Mouse (Mus musculus): ENCODE results near the gene Pigv. TPM values are rescaled to one million over a fixed set of nuclear protein-coding genes. Genes with fewer than 3 reads are reported as not detected.

Pigv gene
- total and polyA plus RNA-seq, 3 experiments = 7.9 to 12.0 TPM; not detected in 1

DNA sequence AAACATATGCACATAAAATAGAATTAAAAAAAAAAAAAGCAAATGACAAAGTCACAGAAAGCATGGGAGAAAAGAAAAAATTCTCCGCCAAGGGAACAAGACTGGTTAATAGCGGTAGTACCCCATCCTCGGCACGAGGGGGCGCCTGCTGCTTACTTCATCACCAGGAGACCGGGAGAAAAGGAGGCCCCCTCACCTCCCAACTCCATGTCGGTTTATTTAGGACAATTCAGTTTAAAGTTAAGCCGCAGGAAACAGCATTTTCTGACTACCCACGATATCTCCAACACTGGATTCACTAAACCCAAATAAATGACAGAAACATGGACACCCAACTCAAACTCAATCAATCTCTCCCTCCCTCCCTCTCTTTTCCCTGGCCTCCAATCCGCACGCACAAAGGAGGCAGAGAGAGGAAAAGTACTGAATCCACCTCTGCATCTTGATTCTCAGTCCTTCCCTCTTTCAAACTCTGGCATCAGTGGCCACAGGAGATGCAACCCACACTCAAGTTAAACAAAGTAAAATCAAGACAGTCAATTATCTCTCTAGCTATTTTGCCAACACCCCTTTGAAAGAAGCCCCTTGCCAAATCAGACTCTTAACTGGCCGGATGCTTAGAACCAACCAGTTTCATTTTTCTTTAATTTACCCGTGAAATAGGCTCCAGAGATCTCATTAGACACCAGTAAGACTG, 1.1 kb downstream of the Pigv start:
- Histone ChIP-seq H3K4me1 (ENCODE audit: control insufficient read depth in 1 of 2, insufficient read depth in 2 of 2, low read length in 2 of 2) (peaks cover 5 to 36% of the 10 kb centered on the region in 2 experiments), H3K9me3 (replicated peaks; ENCODE audit: insufficient read depth, low read length) (no peaks in the 10 kb centered on the region)
- peak; percentile 92 for DNase-seq (ENCODE audit: low read depth, low spot score)
- no peak for TF ChIP-seq POLR2A (IDR thresholded peaks at IDR 0.05; ENCODE audit: control insufficient read depth in 1 of 2, insufficient read depth in 1 of 2, low read depth in 1 of 2, low read length in 2 of 2, poor library complexity in 1 of 2)
- no peak for TF ChIP-seq GATA1 (IDR thresholded peaks at IDR 0.05; ENCODE audit: low read depth, low read length)
- 0 out of 2 replicates have a peak, but pooled peaks have one; percentile 23 for TF ChIP-seq MYB (IDR thresholded peaks at IDR 0.05; ENCODE audit: low read depth, low read length)
- peak; percentile 15; the same call in 1 of the 2 replicates for TF ChIP-seq ETS1 (IDR thresholded peaks at IDR 0.05; ENCODE audit: low read depth, low read length)
- TF ChIP-seq JUND (IDR thresholded peaks at IDR 0.05; ENCODE audit: low read depth, low read length) = 0 out of 2 replicates have a peak, but pooled peaks have one; percentile 45
- no peak for TF ChIP-seq MEF2A (IDR thresholded peaks at IDR 0.05; ENCODE audit: extremely low read depth, insufficient replicate concordance, low read depth, low read length, poor library complexity, severe bottlenecking)
- TF ChIP-seq TBP (IDR thresholded peaks at IDR 0.05; ENCODE audit: low read depth, low read length) = no peak
- TF ChIP-seq NRF1 (IDR thresholded peaks at IDR 0.05; ENCODE audit: insufficient read depth, low read depth, low read length, poor library complexity, severe bottlenecking) = no peak
- no peak for TF ChIP-seq USF2 (IDR thresholded peaks at IDR 0.05; ENCODE audit: borderline replicate concordance in 1 of 2, insufficient read depth in 1 of 2, low read depth in 1 of 2, low read length in 2 of 2)
- no peak for TF ChIP-seq ZKSCAN1 (IDR thresholded peaks at IDR 0.05; ENCODE audit: low read depth, low read length)
- no peak; the same call in 1 of the 2 replicates for TF ChIP-seq KAT2A (conservative IDR thresholded peaks at IDR 0.05; ENCODE audit: low read depth, low read length)
- TF ChIP-seq NELFE (IDR thresholded peaks at IDR 0.05; ENCODE audit: low read depth, low read length) = peak; percentile 48; the same call in 1 of the 2 replicates
- peak; percentile 78 for TF ChIP-seq MAZ (IDR thresholded peaks at IDR 0.05; ENCODE audit: low read depth, low read length)
- no peak for TF ChIP-seq MAFK (IDR thresholded peaks at IDR 0.05; ENCODE audit: borderline replicate concordance, low read depth, low read length)
- peak; percentile 34; the same call in 1 of the 2 replicates for TF ChIP-seq MAX (IDR thresholded peaks at IDR 0.05; ENCODE audit: low read length)
- TF ChIP-seq RCOR1 (IDR thresholded peaks at IDR 0.05; ENCODE audit: low read depth, low read length) = peak; percentile 68
- TF ChIP-seq POLR2AphosphoS5 (IDR thresholded peaks at IDR 0.05; ENCODE audit: borderline replicate concordance, low read depth, low read length) = no peak
- TF ChIP-seq ELF1 (IDR thresholded peaks at IDR 0.05; ENCODE audit: low read depth, low read length) = no peak
- no peak for TF ChIP-seq UBTF (IDR thresholded peaks at IDR 0.05; ENCODE audit: borderline replicate concordance, insufficient read depth, low read depth, low read length)
- peak; percentile 64 to 93 (median 91) for TF ChIP-seq CTCF (IDR thresholded peaks at IDR 0.05 in 2 of 3, conservative IDR thresholded peaks at IDR 0.05 in 1 of 3; ENCODE audit: control insufficient read depth in 1 of 3, insufficient read depth in 1 of 3, low read depth in 2 of 3, low read length in 3 of 3, poor library complexity in 1 of 3, severe bottlenecking in 1 of 3)
- 0 out of 2 replicates have a peak, but pooled peaks have one; percentile 44 for TF ChIP-seq ZMIZ1 (IDR thresholded peaks at IDR 0.05; ENCODE audit: low read depth, low read length)
- TF ChIP-seq CHD2 (IDR thresholded peaks at IDR 0.05; ENCODE audit: low read length) = no peak
- no peak for TF ChIP-seq MXI1 (IDR thresholded peaks at IDR 0.05; ENCODE audit: low read depth, low read length)
- peak; percentile 89 for TF ChIP-seq SMC3 (IDR thresholded peaks at IDR 0.05; ENCODE audit: low read depth, low read length)
- 0 out of 4 replicates have a peak, but pooled peaks of 1 of the 2 experiments have one; percentile 12 for TF ChIP-seq EP300 (IDR thresholded peaks at IDR 0.05; ENCODE audit: low read depth in 1 of 2, low read length in 2 of 2)
- no peak for TF ChIP-seq TAL1 (IDR thresholded peaks at IDR 0.05; ENCODE audit: low read length)
- TF ChIP-seq CHD1 (IDR thresholded peaks at IDR 0.05; ENCODE audit: low read depth, low read length) = peak; percentile 95; the same call in 1 of the 2 replicates
- peak; percentile 76 for TF ChIP-seq SIN3A (IDR thresholded peaks at IDR 0.05; ENCODE audit: low read length)
- peak; percentile 49; the same call in 1 of the 2 replicates for TF ChIP-seq HCFC1 (IDR thresholded peaks at IDR 0.05; ENCODE audit: low read depth, low read length)
- no peak for TF ChIP-seq USF1 (IDR thresholded peaks at IDR 0.05; ENCODE audit: low read depth, low read length)
- no peak; the same call in 1 of the 2 replicates for TF ChIP-seq MYC (IDR thresholded peaks at IDR 0.05; ENCODE audit: low read depth, low read length)
- no peak for TF ChIP-seq POLR2AphosphoS2 (IDR thresholded peaks at IDR 0.05; ENCODE audit: low read length)
- TF ChIP-seq BHLHE40 (IDR thresholded peaks at IDR 0.05; ENCODE audit: borderline replicate concordance, low read depth, low read length) = 0 out of 2 replicates have a peak, but pooled peaks have one; percentile 27
- peak; percentile 65 for TF ChIP-seq ZNF384 (IDR thresholded peaks at IDR 0.05; ENCODE audit: low read depth, low read length)
- TF ChIP-seq TCF12 (IDR thresholded peaks at IDR 0.05; ENCODE audit: low read depth, low read length) = no peak

More for the DNA sequence above, 1.1 kb downstream of the Pigv start:
- Histone ChIP-seq H3K9ac (ENCODE audit: control insufficient read depth, low read depth, low read length, poor library complexity, severe bottlenecking) (peak overlapping the region; percentile 88), H3K36me3 (ENCODE audit: control insufficient read depth in 1 of 2, insufficient read depth in 2 of 2, low read length in 2 of 2) (peaks cover 0 to 32% of the 10 kb centered on the region in 2 experiments; a peak in 3 of 4 replicates), H3K79me2 (ENCODE audit: control insufficient read depth, insufficient read depth, low read length, poor library complexity) (peaks cover 7% of the 10 kb centered on the region), H3K27ac (ENCODE audit: control insufficient read depth, low read depth, low read length) (peak overlapping the region; percentile 100), H3K27me3 (ENCODE audit: control insufficient read depth in 1 of 2, insufficient read depth in 2 of 2, low read length in 2 of 2) (no peaks in the 10 kb centered on the region), H3K4me3 (ENCODE audit: control insufficient read depth in 1 of 2, insufficient read depth in 1 of 2, low read depth in 2 of 2, low read length in 2 of 2) (peak overlapping the region; percentile 75 to 76)
